Mouse (Mus musculus) frontal cortex, postnatal 14 days (tissue): ENCODE measurements around the gene Shisa6.
A peak's percentile ranks its signal among the peaks of the same experiment; 100 is the strongest.

Experiments
- DNase-seq, 2 experiments: peaks; one replicate each; pipeline ENCODE4 v3.0.0; 2022; ENCODE audit warnings: low spot score in 2 of 2

Shisa6 gene

GRCm38 (mm10) chr11:66236557-66236956 is 289.2 kb downstream of the Shisa6 start:
- no peak for DNase-seq

GRCm38 (mm10) chr11:66232891-66233290 is 292.9 kb downstream of the Shisa6 start:
- DNase-seq, result no peak

GRCm38 (mm10) chr11:66222133-66222532 is 303.6 kb downstream of the Shisa6 start:
- peak in 1 of 2 experiments; percentile 13 for DNase-seq

- no peak for DNase-seq
These were observed 307.3 kb downstream of the Shisa6 start for GRCm38 (mm10) chr11:66218469-66218868.

- DNase-seq, result peak in 1 of 2 experiments; percentile 33
These were observed 337.0 kb downstream of the Shisa6 start for GRCm38 (mm10) chr11:66188627-66189287.

- no peak for DNase-seq
These were observed 337.6 kb downstream of the Shisa6 start for GRCm38 (mm10) chr11:66188146-66188545.

- DNase-seq, result no peak
These were observed 348.0 kb downstream of the Shisa6 start for GRCm38 (mm10) chr11:66177781-66178180.

GRCm38 (mm10) chr11:66167801-66168651 is 357.7 kb downstream of the Shisa6 start, which contains the start of gene Dnah9:
TSS of gene Dnah9 (minus strand) at chr11:66168551.
- DNase-seq, result peak; percentile 85 to 87

GRCm38 (mm10) chr11:66164022-66164421 is 361.7 kb downstream of the Shisa6 start:
- DNase-seq, result no peak
